Mouse (Mus musculus) CH12.LX (cell line): ENCODE measurements around the gene Gm20671. TPM values are rescaled to one million over a fixed set of nuclear protein-coding genes. Genes with fewer than 3 reads are reported as not detected.

Source experiments
- DNase-seq: peaks from one replicate; pipeline ENCODE4 v3.0.0-alpha.2; 2013; ENCODE audit errors: extremely low read depth
- H3K27ac ChIP-seq: 2 replicates; pipeline ENCODE4 v1.5.1; 2012; ENCODE audit warnings: low read depth, mild to moderate bottlenecking, control low read depth, moderate library complexity; ENCODE audit not compliant: insufficient read depth
- H3K27me3 ChIP-seq: replicated peaks from 2 replicates; pipeline ENCODE3; 2012; ENCODE audit warnings: inconsistent platforms
- H3K36me3 ChIP-seq, 2 experiments: replicated peaks in 1 of 2; 2 replicates each; pipeline versions ENCODE3 to v1.6.1; 2012; ENCODE audit warnings: inconsistent platforms in 1 of 2, low read length in 1 of 2, mild to moderate bottlenecking in 1 of 2, mixed read lengths in 1 of 2, moderate library complexity in 1 of 2; ENCODE audit not compliant: control insufficient read depth in 1 of 2, insufficient read depth in 1 of 2
- H3K4me1 ChIP-seq, 2 experiments: 2 replicates each; pipeline ENCODE4 v1.6.1; 2012; ENCODE audit warnings: inconsistent platforms in 1 of 2, moderate library complexity in 1 of 2; ENCODE audit not compliant: insufficient read depth in 2 of 2, control insufficient read depth in 1 of 2
- H3K4me2 ChIP-seq: 2 replicates; pipeline ENCODE4 v1.6.1; 2012; ENCODE audit warnings: low read depth, mild to moderate bottlenecking, control low read depth; ENCODE audit not compliant: poor library complexity, insufficient read depth, severe bottlenecking
- H3K4me3 ChIP-seq, 3 experiments: fragments of 150-350 bp in 1 of 3; sonication (generic) in 1 of 3; replicated peaks in 1 of 3; 2 replicates each; pipeline versions ENCODE3 to v1.5.1; 2011 to 2012; ENCODE audit warnings: low read depth in 2 of 3, low read length in 2 of 3, mild to moderate bottlenecking in 2 of 3, moderate library complexity in 2 of 3, control low read depth in 1 of 3, improper control_type of control experiment in 1 of 3, inconsistent platforms in 1 of 3, mixed read lengths in 1 of 3; ENCODE audit not compliant: poor library complexity in 1 of 3
- H3K79me2 ChIP-seq: replicated peaks from 2 replicates; pipeline ENCODE4 v1.6.1; 2012; ENCODE audit warnings: mild to moderate bottlenecking, moderate library complexity; ENCODE audit not compliant: control insufficient read depth, poor library complexity, insufficient read depth, severe bottlenecking; ENCODE audit errors: extremely low read depth
- H3K9ac ChIP-seq: 2 replicates; pipeline ENCODE4 v1.6.1; 2012; ENCODE audit warnings: low read depth, mild to moderate bottlenecking, control low read depth, moderate library complexity; ENCODE audit not compliant: insufficient read depth
- H3K9me3 ChIP-seq: replicated peaks from 2 replicates; pipeline ENCODE3; 2012; ENCODE audit warnings: low read length, inconsistent platforms, mixed read lengths
- CTCF ChIP-seq, 2 experiments: IDR thresholded peaks in 1 of 2; conservative IDR thresholded peaks in 1 of 2; 2 replicates each; pipeline ENCODE4 v1.5.1; 2011 to 2012; ENCODE audit warnings: low read depth in 2 of 2, low read length in 2 of 2, improper control_type of control experiment in 1 of 2, inconsistent platforms in 1 of 2, mild to moderate bottlenecking in 1 of 2, moderate library complexity in 1 of 2
- EP300 ChIP-seq: IDR thresholded peaks from 2 replicates; pipeline ENCODE4 v1.6.1; 2011; ENCODE audit warnings: low read length, improper control_type of control experiment
- GABPA ChIP-seq: IDR thresholded peaks from 2 replicates; pipeline ENCODE4 v1.6.1; 2012; ENCODE audit warnings: low read depth, low read length, improper control_type of control experiment, inconsistent platforms; ENCODE audit not compliant: insufficient replicate concordance
- HCFC1 ChIP-seq: IDR thresholded peaks from 2 replicates; pipeline ENCODE4 v1.6.1; 2012; ENCODE audit warnings: low read depth, mild to moderate bottlenecking, inconsistent platforms, low read length, improper control_type of control experiment
- IRF4 ChIP-seq: IDR thresholded peaks from 2 replicates; pipeline ENCODE4 v1.6.1; 2014; ENCODE audit warnings: low read depth, mild to moderate bottlenecking, inconsistent platforms, low read length, improper control_type of control experiment
- KAT2A ChIP-seq: IDR thresholded peaks from 2 replicates; pipeline ENCODE4 v1.6.1; 2012; ENCODE audit warnings: low read length, improper control_type of control experiment, inconsistent platforms; ENCODE audit not compliant: insufficient replicate concordance
- MAX ChIP-seq: IDR thresholded peaks from 2 replicates; pipeline ENCODE4 v1.6.1; 2011; ENCODE audit warnings: low read length, improper control_type of control experiment
- MAZ ChIP-seq: IDR thresholded peaks from 2 replicates; pipeline ENCODE4 v1.6.1; 2012; ENCODE audit warnings: low read depth, mild to moderate bottlenecking, inconsistent platforms, low read length, improper control_type of control experiment, moderate library complexity
- MEF2A ChIP-seq: IDR thresholded peaks from 2 replicates; pipeline ENCODE4 v1.6.1; 2014; ENCODE audit warnings: low read depth, mild to moderate bottlenecking, inconsistent platforms, low read length, improper control_type of control experiment, borderline replicate concordance
- MXI1 ChIP-seq: IDR thresholded peaks from 2 replicates; pipeline ENCODE4 v1.6.1; 2011; ENCODE audit warnings: mild to moderate bottlenecking, low read depth, low read length, improper control_type of control experiment
- POLR2A ChIP-seq: IDR thresholded peaks from 2 replicates; pipeline ENCODE4 v1.6.1; 2011; ENCODE audit warnings: low read depth, mild to moderate bottlenecking, improper control_type of control experiment, low read length
- RAD21 ChIP-seq: IDR thresholded peaks from 2 replicates; pipeline ENCODE4 v1.6.1; 2011; ENCODE audit warnings: low read depth, mild to moderate bottlenecking, low read length, improper control_type of control experiment, moderate library complexity
- SIN3A ChIP-seq: IDR thresholded peaks from 2 replicates; pipeline ENCODE4 v1.6.1; 2012; ENCODE audit warnings: low read length, improper control_type of control experiment, inconsistent platforms
- SMC3 ChIP-seq: IDR thresholded peaks from 2 replicates; pipeline ENCODE4 v1.6.1; 2011; ENCODE audit warnings: low read depth, low read length, improper control_type of control experiment
- TBP ChIP-seq: conservative IDR thresholded peaks from 2 replicates; pipeline ENCODE4 v1.6.1; 2011; ENCODE audit warnings: low read depth, low read length, improper control_type of control experiment
- UBTF ChIP-seq: IDR thresholded peaks from 2 replicates; pipeline ENCODE4 v1.6.1; 2012; ENCODE audit warnings: low read depth, mild to moderate bottlenecking, inconsistent platforms, low read length, improper control_type of control experiment, moderate library complexity
- USF2 ChIP-seq: conservative IDR thresholded peaks from 2 replicates; pipeline ENCODE4 v1.6.1; 2011; ENCODE audit warnings: low read depth, low read length, improper control_type of control experiment
- ZKSCAN1 ChIP-seq: IDR thresholded peaks from 2 replicates; pipeline ENCODE4 v1.6.1; 2012; ENCODE audit warnings: low read depth, inconsistent platforms, low read length, improper control_type of control experiment, borderline replicate concordance
- ZMIZ1 ChIP-seq: IDR thresholded peaks from 2 replicates; pipeline ENCODE4 v1.6.1; 2012; ENCODE audit warnings: low read depth, mild to moderate bottlenecking, inconsistent platforms, low read length, improper control_type of control experiment
- ZNF384 ChIP-seq: IDR thresholded peaks from 2 replicates; pipeline ENCODE4 v1.6.1; 2012; ENCODE audit warnings: low read depth, low read length, improper control_type of control experiment, inconsistent platforms
- dilution Hi-C: fragments of 300-500 bp; cut with MboI; formaldehyde crosslinking; loops from 2 replicates; pipeline ENCODE4 v1.14.3; 2020; ENCODE audit warnings: low sequenced_read_pairs; ENCODE audit not compliant: extremely low pct_unique_long_range_greater_than_20kb, extremely low pct_ligation_motif_present
- in situ Hi-C: fragments of 300-500 bp; cut with MboI; formaldehyde crosslinking; loops from 3 replicates; pipeline ENCODE4 v1.14.3; 2019; ENCODE audit warnings: low sequenced_read_pairs, low pct_ligation_motif_present, low pct_unique_long_range_greater_than_20kb, mixed read lengths
- polyA plus RNA-seq: library from polyadenylated mRNA; unstranded; fragments of >175 nt; gene quantifications from 2 replicates; pipeline ENCODE4 v1.2.1, GENCODE M21; 2012; ENCODE audit warnings: low read depth; ENCODE audit not compliant: insufficient read length
- total RNA-seq, 2 experiments: library from RNA; depleted of rRNA; stranded (reverse); fragments of 300-350 nt in 1 of 2; fragments of >200 nt in 1 of 2; gene quantifications; 2 replicates each; pipeline ENCODE4 v1.2.3; 2012 to 2014

The Gm20671 gene
- total and polyA plus RNA-seq, 3 experiments = 0.81 TPM; not detected in 2

DNA sequence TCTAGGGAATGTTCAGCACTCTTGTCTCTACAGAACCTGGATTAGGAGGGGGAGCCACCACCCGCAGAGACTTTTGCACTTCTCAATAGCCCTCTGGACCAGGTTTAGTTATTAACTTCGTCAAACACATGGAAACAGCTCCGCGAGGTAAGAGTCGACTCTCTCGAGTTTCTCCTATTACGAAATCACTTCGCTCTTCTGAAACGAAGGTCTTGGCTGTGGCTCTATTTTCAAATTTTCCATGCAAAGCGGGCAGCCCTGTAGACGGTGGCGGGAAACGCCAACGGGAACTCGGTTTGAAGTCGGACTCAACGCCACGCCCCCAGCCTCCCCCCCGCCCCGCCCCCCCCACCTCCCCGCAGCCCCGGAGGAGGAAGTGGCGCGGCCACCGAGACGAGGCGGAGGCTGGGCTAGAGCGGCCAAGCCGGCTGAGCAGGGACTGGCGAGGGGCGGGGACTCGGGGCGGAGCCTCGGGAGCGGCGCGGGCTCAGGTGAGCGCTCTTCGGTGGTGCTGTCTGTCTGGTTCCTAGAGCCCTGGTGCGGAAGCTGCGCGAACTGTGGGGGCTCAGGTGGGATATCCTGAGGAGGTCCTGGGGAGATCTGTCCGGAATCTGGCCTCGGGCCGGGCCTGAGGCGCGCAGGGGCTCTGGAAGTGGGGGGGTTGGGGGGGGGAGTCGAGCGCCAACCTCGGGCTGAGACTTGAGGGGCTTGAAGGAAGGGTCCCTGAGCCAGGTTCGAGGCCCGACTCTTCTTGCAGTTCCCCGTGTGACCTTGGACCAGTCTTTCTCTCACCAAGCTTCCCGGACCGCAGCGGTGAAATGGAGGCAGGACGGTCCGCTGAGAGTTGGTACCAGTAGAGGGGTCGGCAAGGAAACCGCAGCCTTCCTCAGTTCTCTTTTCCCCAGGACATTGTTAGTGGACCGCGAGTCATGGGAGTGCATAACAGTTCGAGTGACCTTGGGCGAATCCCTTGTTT lies 36.6 kb upstream of the Gm20671 start, which contains the start of gene Depdc5 (continued):
- peak; percentile 67; the same call in 1 of the 2 replicates for TF ChIP-seq MAX
- TF ChIP-seq MEF2A = 0 out of 2 replicates have a peak, but pooled peaks have one; percentile 30
- TF ChIP-seq POLR2A = peak; percentile 95
- no peak for TF ChIP-seq ZNF384
- peak; percentile 40; the same call in 1 of the 2 replicates for TF ChIP-seq IRF4
- no peak for TF ChIP-seq SMC3
- TF ChIP-seq RAD21 = no peak
- peak; percentile 66 for TF ChIP-seq ZMIZ1
- no peak for TF ChIP-seq ZKSCAN1
- TF ChIP-seq CTCF (conservative IDR thresholded peaks at IDR 0.05 in 1 of 2, IDR thresholded peaks at IDR 0.05 in 1 of 2; ENCODE audit: low read depth in 2 of 2, low read length in 2 of 2) = no peak
- no peak; the same call in 1 of the 2 replicates for TF ChIP-seq TBP
- peak; percentile 76 for TF ChIP-seq MXI1
- TF ChIP-seq USF2 = no peak
- TF ChIP-seq EP300 = peak; percentile 36; the same call in 1 of the 2 replicates

DNA sequence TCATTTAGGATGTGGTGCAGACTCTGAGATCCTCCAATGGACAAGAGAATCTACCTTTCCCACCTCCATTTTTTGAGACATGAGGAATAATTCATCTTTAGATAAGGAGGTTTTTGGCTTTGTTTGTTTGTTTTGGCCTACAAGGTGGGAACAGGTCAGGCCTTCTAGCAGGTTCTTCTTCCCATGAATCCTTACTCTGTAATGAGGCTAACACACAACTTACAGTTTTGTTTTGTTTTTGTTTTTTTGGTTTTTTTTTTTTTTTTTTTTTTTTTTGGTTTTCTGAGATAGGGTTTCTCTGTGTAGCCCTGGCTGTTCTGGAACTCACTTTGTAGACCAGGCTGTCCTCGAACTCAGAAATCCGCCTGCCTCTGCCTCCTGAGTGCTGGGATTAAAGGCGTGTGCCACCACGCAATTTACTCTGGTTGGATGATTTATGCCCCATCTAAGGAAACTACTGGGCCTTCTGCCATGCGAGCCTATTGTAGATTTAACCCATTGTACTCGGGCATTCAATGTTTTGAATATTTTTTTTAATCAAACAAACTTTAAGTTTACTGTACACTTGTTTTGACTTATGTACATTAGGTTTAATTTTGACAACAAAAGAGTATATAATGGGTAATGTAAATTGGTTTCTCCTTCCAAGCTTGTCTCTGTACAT lies 35.7 kb upstream of the Gm20671 start:
- H3K9me3 ChIP-seq = no peaks in the 10 kb centered on the region
- dilution Hi-C loops = no loop called here
- TF ChIP-seq ZNF384 = peak; percentile 27; the same call in 1 of the 2 replicates
- TF ChIP-seq UBTF = no peak
- TF ChIP-seq, all 38 proteins: peak for 1
- Histone ChIP-seq H3K4me3 (peak overlapping the region in 2 of 3 experiments; percentile 47 to 52), H3K27ac (no peak overlapping the region), H3K27me3 (no peaks in the 10 kb centered on the region), H3K9ac (no peak overlapping the region; the same call in 1 of the 2 replicates), H3K4me1 (peaks cover 8 to 34% of the 10 kb centered on the region in 2 experiments; a peak in 3 of 4 replicates), H3K79me2 (peaks cover 19% of the 10 kb centered on the region), H3K4me2 (no peak overlapping the region; the same call in 1 of the 2 replicates), H3K36me3 (peaks cover 2 to 23% of the 10 kb centered on the region in 2 experiments)
- in situ Hi-C loops = no loop called here
- DNase-seq = no peak

DNA sequence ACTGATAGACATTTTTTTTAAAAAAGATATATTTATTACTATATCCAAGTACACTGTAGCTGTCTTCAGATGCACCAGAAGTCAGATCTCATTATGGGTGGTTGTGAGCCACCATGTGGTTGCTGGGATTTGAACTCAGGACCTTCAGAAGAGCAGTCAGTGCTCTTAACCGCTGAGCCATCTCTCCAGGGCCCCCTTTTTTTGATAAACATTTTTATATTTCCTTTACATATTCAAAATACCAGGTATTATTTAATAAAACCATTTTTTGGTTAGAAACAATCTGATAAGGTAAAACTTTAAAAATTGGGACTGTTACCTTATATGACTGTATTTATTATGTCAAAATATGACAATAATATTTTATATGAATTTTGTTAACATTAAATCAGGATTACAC lies 34.2 kb upstream of the Gm20671 start:
- H3K27me3 ChIP-seq = no peaks in the 10 kb centered on the region
- dilution Hi-C loops = no loop called here
- H3K27ac ChIP-seq = no peak overlapping the region
- DNase-seq = no peak
- in situ Hi-C loops = no loop called here
- no peak overlapping the region for H3K4me3 ChIP-seq
- H3K79me2 ChIP-seq = peaks cover 16% of the 10 kb centered on the region
- no peak overlapping the region for H3K9ac ChIP-seq
- H3K4me1 ChIP-seq = peaks cover 5 to 23% of the 10 kb centered on the region in 2 experiments; a peak in 3 of 4 replicates
- TF ChIP-seq MEF2A = no peak
- no peak for TF ChIP-seq HCFC1
- TF ChIP-seq GABPA = no peak
- TF ChIP-seq MAZ = no peak
- no peak for TF ChIP-seq KAT2A
- no peak for TF ChIP-seq POLR2A
- TF ChIP-seq RAD21 = no peak
- no peak for TF ChIP-seq SIN3A
- H3K9me3 ChIP-seq = no peaks in the 10 kb centered on the region
- H3K36me3 ChIP-seq = peaks cover 2 to 9% of the 10 kb centered on the region in 2 experiments
- H3K4me2 ChIP-seq = no peak overlapping the region
